Mouse (Mus musculus) cortical plate, adult 2 months (tissue): Measurements from ENCODE around the gene 5530401A14Rik. TPM values are rescaled to one million over a fixed set of nuclear protein-coding genes. Genes with fewer than 3 reads are reported as not detected.
A peak's percentile ranks its signal among the peaks of the same experiment; 100 is the strongest.

Source experiments
- H3K27ac ChIP-seq: fragments of 200-500 bp; 2 replicates; pipeline ENCODE4 v1.5.1; 2012; ENCODE audit warnings: low read length, control low read depth, inconsistent platforms; ENCODE audit not compliant: insufficient read depth
- H3K4me1 ChIP-seq: fragments of 200-500 bp; 2 replicates; pipeline ENCODE4 v1.6.1; 2011; ENCODE audit warnings: low read length; ENCODE audit not compliant: control insufficient read depth, insufficient read depth
- H3K4me3 ChIP-seq: fragments of 200-500 bp; 2 replicates; pipeline ENCODE4 v1.5.1; 2011; ENCODE audit warnings: mild to moderate bottlenecking, low read length, control low read depth; ENCODE audit not compliant: insufficient read depth
- CTCF ChIP-seq: fragments of 200-500 bp; IDR thresholded peaks from 2 replicates; pipeline ENCODE4 v1.5.1; 2011; ENCODE audit warnings: mild to moderate bottlenecking, control low read depth, low read length; ENCODE audit not compliant: insufficient read depth; ENCODE audit errors: extremely low read depth
- POLR2A ChIP-seq: fragments of 200-500 bp; IDR thresholded peaks from 2 replicates; pipeline ENCODE4 v1.6.1; 2011; ENCODE audit warnings: mild to moderate bottlenecking, low read length, control low read depth; ENCODE audit not compliant: insufficient read depth; ENCODE audit errors: extremely low read depth
- polyA plus RNA-seq: library from polyadenylated mRNA; depleted of rRNA; stranded (reverse); fragments of >200 nt; gene quantifications from 2 replicates; pipeline ENCODE4 v1.2.3, GENCODE M21; 2012; rRNA removed

Gene 5530401A14Rik
- polyA plus RNA-seq = 0.02 and 0.04 TPM in 2 replicates

DNA sequence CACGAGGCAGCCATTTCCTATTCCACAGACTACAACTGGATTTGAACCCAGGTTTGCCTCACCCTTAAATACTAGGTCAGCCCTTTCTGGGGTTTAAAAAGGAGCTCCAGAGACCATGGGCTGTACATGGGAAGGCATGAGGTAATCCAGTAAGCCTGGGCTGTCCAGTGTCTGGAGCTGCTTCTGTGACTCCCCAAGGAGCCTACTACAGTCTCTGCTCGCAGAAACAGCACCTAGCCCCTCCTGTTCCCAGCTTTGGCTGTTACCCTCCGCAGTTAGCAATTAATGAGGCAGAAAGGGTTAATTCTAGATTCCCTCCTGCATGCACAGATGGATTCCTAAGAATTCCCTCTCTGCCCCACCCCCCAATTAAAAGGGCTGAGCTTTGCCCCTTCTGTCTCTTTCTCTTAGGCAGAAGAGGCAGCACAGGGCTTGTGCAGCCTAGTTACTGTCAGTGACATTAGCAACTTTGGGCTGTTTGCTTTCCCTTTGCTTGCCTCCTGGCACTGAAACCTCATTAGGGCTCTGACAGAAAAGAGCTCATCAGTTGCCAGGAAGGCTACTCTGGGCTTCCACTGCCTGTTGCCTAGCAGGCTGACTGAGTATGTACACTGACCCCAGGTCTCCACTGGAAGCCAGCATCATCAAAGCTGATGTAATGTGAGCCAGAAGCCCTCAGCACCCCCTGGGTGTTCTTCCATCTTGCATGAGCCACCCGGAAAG, at the start of gene 5530401A14Rik:
TSS of gene 5530401A14Rik (plus strand) at position 424 of the 723 bp plus-strand sequence.
- H3K4me3 ChIP-seq = no peak within 1 kb of the TSS
- peaks cover 1% of the 10 kb centered on the region; the same call in 1 of the 2 replicates for H3K4me1 ChIP-seq
- H3K27ac ChIP-seq = no peak within 1 kb of the TSS
- TF ChIP-seq CTCF = no peak
- no peak for TF ChIP-seq POLR2A

DNA sequence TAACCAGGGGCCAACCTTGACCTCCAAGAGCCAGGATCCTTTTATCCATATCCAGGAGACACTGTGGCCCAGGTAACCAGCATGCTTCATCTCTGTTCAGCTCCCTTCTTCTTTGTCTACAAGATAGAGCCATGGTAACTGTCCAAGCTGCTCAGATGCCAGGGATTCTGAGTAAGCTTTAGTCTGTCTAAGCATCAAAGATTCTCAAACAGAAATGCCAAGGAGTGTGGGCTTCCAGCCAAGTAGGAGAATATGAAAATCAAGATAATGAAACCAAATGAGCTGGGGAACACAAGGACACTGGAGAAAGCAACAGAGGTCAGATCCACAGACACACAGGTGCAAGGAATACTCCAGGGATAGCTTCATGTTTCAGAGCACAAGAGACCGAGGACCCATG, 45.7 kb upstream of the 5530401A14Rik start:
- H3K4me1 ChIP-seq = peaks cover 7% of the 10 kb centered on the region
- H3K27ac ChIP-seq = no peak overlapping the region; the same call in 1 of the 2 replicates
- TF ChIP-seq CTCF (no peak), POLR2A (no peak)
- H3K4me3 ChIP-seq = no peak overlapping the region

GRCm38 (mm10) chr11:81816531-81816930, 43.9 kb upstream of the 5530401A14Rik start:
- TF ChIP-seq POLR2A (no peak), CTCF (no peak)
- H3K4me1 ChIP-seq = peaks cover 7% of the 10 kb centered on the region
- no peak overlapping the region for H3K27ac ChIP-seq

GRCm38 (mm10) chr11:81832381-81832780, 28.1 kb upstream of the 5530401A14Rik start:
- H3K4me1 ChIP-seq = no peaks in the 10 kb centered on the region
- TF ChIP-seq POLR2A (no peak), CTCF (no peak)

More at GRCm38 (mm10) chr11:81816531-81816930, 43.9 kb upstream of the 5530401A14Rik start:
- H3K4me3 ChIP-seq = no peak overlapping the region

DNA sequence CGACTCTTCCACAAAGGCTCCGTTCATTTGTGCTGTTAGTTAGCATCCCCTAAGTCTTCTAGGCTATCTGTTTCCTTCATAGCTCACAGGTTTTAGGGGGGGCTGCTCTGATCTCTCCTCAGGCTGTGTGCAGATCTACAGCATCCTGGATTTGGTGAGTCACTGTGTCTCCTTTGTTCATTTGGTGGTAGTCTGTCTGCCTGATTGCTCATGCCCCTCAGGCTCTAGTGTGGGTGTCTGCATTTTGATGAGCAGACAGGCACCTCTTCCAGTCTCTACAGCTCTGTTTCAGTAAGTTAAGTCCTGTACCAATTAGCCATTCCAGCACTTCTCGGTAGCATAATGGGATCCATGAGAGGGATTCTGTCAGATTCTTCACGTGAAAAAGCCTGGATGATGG, 22.0 kb upstream of the 5530401A14Rik start:
- TF ChIP-seq CTCF (no peak), POLR2A (no peak)
- H3K27ac ChIP-seq = no peak overlapping the region
- no peak overlapping the region for H3K4me3 ChIP-seq
- H3K4me1 ChIP-seq = no peaks in the 10 kb centered on the region

More at GRCm38 (mm10) chr11:81832381-81832780, 28.1 kb upstream of the 5530401A14Rik start:
- Histone ChIP-seq H3K27ac (no peak overlapping the region), H3K4me3 (no peak overlapping the region)

DNA sequence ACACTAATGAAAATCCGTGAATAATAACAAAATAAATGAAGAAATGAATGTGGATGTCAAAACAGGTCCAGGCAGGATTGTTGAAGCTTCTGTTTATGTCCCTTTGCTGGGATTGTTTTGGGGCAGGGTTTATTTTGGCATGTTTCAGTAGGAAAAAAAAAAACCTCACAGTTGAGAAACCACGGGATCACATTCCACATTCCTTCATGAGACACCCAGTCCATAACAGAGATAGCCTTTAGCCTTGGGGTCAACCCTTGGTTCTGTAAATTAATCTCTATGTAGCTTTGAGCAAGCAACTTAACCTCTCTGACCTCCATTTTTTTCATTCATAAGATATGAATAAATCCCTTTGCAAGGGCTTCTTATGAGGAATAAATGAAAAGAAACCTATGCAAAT, 19.5 kb upstream of the 5530401A14Rik start:
- Histone ChIP-seq H3K27ac (no peak overlapping the region), H3K4me1 (no peaks in the 10 kb centered on the region), H3K4me3 (no peak overlapping the region)
- TF ChIP-seq POLR2A = no peak
- no peak for TF ChIP-seq CTCF

DNA sequence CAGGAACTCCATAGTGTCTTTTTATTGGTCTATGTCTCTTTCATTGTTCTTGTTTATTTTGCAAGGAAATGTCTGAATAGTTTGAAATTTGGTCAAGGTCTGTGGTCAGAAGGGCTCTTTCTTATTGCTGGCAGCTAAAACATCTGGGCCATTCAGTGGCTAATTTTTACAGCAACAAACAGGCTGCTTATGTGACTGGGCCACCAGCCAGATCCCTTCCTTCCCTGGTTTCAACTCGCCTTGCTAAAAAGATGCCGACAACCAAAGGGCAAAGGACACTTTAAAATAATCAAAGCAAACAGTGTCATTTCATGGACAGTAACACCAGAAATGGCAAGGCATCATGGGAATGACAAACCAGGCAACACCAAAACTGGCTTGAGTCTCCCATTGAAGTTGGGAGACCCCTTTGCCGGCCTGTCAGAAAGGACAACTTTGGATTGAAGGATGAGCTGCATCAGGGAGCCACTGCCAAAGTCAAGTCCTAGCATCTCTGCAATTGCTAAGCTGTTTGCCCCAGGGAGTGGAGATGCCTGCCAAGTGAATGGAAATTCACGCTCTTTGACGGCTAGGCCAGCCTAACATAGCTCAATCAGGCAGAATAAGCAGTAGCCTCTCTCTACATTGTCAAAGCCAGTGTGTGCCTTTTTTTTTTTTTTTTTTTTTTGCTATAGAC, 15.3 kb upstream of the 5530401A14Rik start:
- no peak overlapping the region for H3K27ac ChIP-seq
- no peak overlapping the region for H3K4me3 ChIP-seq
- TF ChIP-seq POLR2A = no peak
- TF ChIP-seq CTCF = no peak
- H3K4me1 ChIP-seq = no peaks in the 10 kb centered on the region

GRCm38 (mm10) chr11:81845686-81846036, 14.8 kb upstream of the 5530401A14Rik start:
- TF ChIP-seq CTCF (0 out of 2 replicates have a peak, but pooled peaks have one; percentile 8), POLR2A (no peak)
- H3K27ac ChIP-seq = no peak overlapping the region
- peaks cover 1% of the 10 kb centered on the region; the same call in 1 of the 2 replicates for H3K4me1 ChIP-seq
- no peak overlapping the region for H3K4me3 ChIP-seq

- Histone ChIP-seq H3K4me1 (peaks cover 1% of the 10 kb centered on the region; the same call in 1 of the 2 replicates), H3K4me3 (no peak overlapping the region), H3K27ac (no peak overlapping the region)
- TF ChIP-seq POLR2A (no peak), CTCF (no peak)
These were observed 12.5 kb upstream of the 5530401A14Rik start for GRCm38 (mm10) chr11:81847773-81848490.
